ENCODE assay signal across 8 mouse cellular contexts in the genomic region with DNA sequence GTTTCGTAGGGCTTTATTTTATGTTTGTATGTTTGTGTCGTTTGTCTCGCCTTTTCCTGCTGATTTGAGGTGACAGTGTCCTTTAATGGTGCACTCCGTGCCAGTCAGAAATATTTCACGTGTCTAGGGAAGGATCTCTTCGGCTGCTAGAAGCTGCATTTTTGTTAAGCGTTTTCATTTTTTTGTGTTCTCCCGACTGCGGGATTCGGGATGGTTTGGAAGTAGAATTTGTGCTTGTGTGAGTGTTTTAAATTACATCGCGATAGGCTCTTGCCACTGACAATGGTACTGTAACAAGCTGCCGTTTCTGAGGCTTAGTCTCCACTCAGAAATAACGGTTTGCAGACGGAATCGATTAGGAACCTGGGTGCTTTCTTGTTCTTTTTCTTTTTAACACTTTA. TPM values are rescaled to one million over a fixed set of nuclear protein-coding genes. Genes with fewer than 3 reads are reported as not detected.
A peak's percentile ranks its signal among the peaks of the same experiment; 100 is the strongest.
DNase-seq lines count a peak whose midpoint lies in the region; ATAC-seq and TF ChIP-seq lines count a peak whose summit lies in the region.

No protein-coding gene starts in this region.

- TF ChIP-seq CTCF in CH12.LX (conservative IDR thresholded peaks at IDR 0.05 in 1 of 2, IDR thresholded peaks at IDR 0.05 in 1 of 2; ENCODE audit: low read depth in 2 of 2, low read length in 2 of 2), result no peak

- no peak overlapping the region for H3K27ac ChIP-seq in heart, embryonic 12.5 days (ENCODE audit: poor library complexity, severe bottlenecking)
- no peak overlapping the region for H3K27ac ChIP-seq in CH12.LX (ENCODE audit: insufficient read depth, low read depth)
- H3K27ac ChIP-seq in embryonic facial prominence, embryonic 13.5 days, result peak overlapping the region; percentile 62
- H3K27ac ChIP-seq in intestine, embryonic 16.5 days (ENCODE audit: low read length), result peak overlapping the region; percentile 84
- no peak overlapping the region for H3K27ac ChIP-seq in neural tube, embryonic 12.5 days

- H3K4me2 ChIP-seq in heart, embryonic 12.5 days, result peak overlapping the region; percentile 97
- peak overlapping the region; percentile 100 for H3K4me2 ChIP-seq in CH12.LX (ENCODE audit: insufficient read depth, low read depth, poor library complexity, severe bottlenecking)
- H3K4me2 ChIP-seq in embryonic facial prominence, embryonic 13.5 days, result peak overlapping the region; percentile 89
- H3K4me2 ChIP-seq in intestine, embryonic 16.5 days (ENCODE audit: low read depth, low read length), result peak overlapping the region; percentile 77
- H3K4me2 ChIP-seq in neural tube, embryonic 12.5 days (replicated peaks), result peak overlapping the region; percentile 80

- peak overlapping the region; percentile 78 for H3K9ac ChIP-seq in heart, embryonic 12.5 days
- H3K9ac ChIP-seq in CH12.LX (ENCODE audit: insufficient read depth, low read depth), result peak overlapping the region; percentile 49; the same call in 1 of the 2 replicates
- H3K9ac ChIP-seq in embryonic facial prominence, embryonic 13.5 days, result peak overlapping the region; percentile 93
- peak overlapping the region; percentile 72 for H3K9ac ChIP-seq in intestine, embryonic 16.5 days (ENCODE audit: low read depth, low read length)
- peak overlapping the region; percentile 68 for H3K9ac ChIP-seq in neural tube, embryonic 12.5 days

- TF ChIP-seq EP300 in CH12.LX (IDR thresholded peaks at IDR 0.05; ENCODE audit: low read length), result no peak

- no peaks in the 10 kb centered on the region for H3K27me3 ChIP-seq in heart, embryonic 12.5 days (replicated peaks)
- peaks cover 11% of the 10 kb centered on the region for H3K27me3 ChIP-seq in CH12.LX (replicated peaks)
- no peaks in the 10 kb centered on the region for H3K27me3 ChIP-seq in embryonic facial prominence, embryonic 13.5 days
- H3K27me3 ChIP-seq in intestine, embryonic 16.5 days (replicated peaks; ENCODE audit: control insufficient read depth, insufficient read depth, low read length), result no peaks in the 10 kb centered on the region
- no peaks in the 10 kb centered on the region for H3K27me3 ChIP-seq in neural tube, embryonic 12.5 days (replicated peaks)

- no peaks in the 10 kb centered on the region for H3K9me3 ChIP-seq in heart, embryonic 12.5 days (replicated peaks)
- no peaks in the 10 kb centered on the region for H3K9me3 ChIP-seq in CH12.LX (replicated peaks; ENCODE audit: low read length)
- no peaks in the 10 kb centered on the region for H3K9me3 ChIP-seq in embryonic facial prominence, embryonic 13.5 days
- H3K9me3 ChIP-seq in intestine, embryonic 16.5 days (ENCODE audit: control insufficient read depth, low read length), result no peaks in the 10 kb centered on the region
- H3K9me3 ChIP-seq in neural tube, embryonic 12.5 days, result no peaks in the 10 kb centered on the region

- peaks cover 22% of the 10 kb centered on the region for H3K4me1 ChIP-seq in heart, embryonic 12.5 days (replicated peaks)
- peaks cover 5 to 39% of the 10 kb centered on the region in 2 experiments; a peak in 2 of 4 replicates for H3K4me1 ChIP-seq in CH12.LX (ENCODE audit: control insufficient read depth in 1 of 2, insufficient read depth in 2 of 2)
- peaks cover 30% of the 10 kb centered on the region for H3K4me1 ChIP-seq in embryonic facial prominence, embryonic 13.5 days
- peaks cover 18% of the 10 kb centered on the region for H3K4me1 ChIP-seq in intestine, embryonic 16.5 days (ENCODE audit: control insufficient read depth, insufficient read depth, low read length)
- peaks cover 28% of the 10 kb centered on the region for H3K4me1 ChIP-seq in neural tube, embryonic 12.5 days

- no peak for TF ChIP-seq POLR2A in CH12.LX (IDR thresholded peaks at IDR 0.05; ENCODE audit: low read depth, low read length)

- dilution Hi-C loops in CH12.LX (cut with MboI; ENCODE audit: extremely low pct_ligation_motif_present, extremely low pct_unique_long_range_greater_than_20kb, low sequenced_read_pairs), result no loop called here

- peak overlapping the region; percentile 80 for H3K4me3 ChIP-seq in heart, embryonic 12.5 days
- peak overlapping the region; percentile 67 to 74 (median 69) for H3K4me3 ChIP-seq in CH12.LX (replicated peaks in 1 of 3; ENCODE audit: low read depth in 2 of 3, low read length in 2 of 3, poor library complexity in 1 of 3)
- H3K4me3 ChIP-seq in embryonic facial prominence, embryonic 13.5 days, result peak overlapping the region; percentile 80
- H3K4me3 ChIP-seq in intestine, embryonic 16.5 days (ENCODE audit: low read length), result peak overlapping the region; percentile 74
- peak overlapping the region; percentile 69 for H3K4me3 ChIP-seq in neural tube, embryonic 12.5 days

- TF ChIP-seq RAD21 in CH12.LX (IDR thresholded peaks at IDR 0.05; ENCODE audit: low read depth, low read length), result no peak

- DNase-seq in heart, adult 8-10 months (ENCODE audit: low spot score), result no peak
- DNase-seq in CH12.LX (ENCODE audit: extremely low read depth), result no peak
- no peak for DNase-seq in urinary bladder, postnatal 10 days (ENCODE audit: low spot score)
- DNase-seq in layer of hippocampus, adult 9-11 months, result no peak

- no peak for ATAC-seq in heart, embryonic 12.5 days (ENCODE audit: insufficient number of reproducible peaks, low FRiP score)
- no peak for ATAC-seq in embryonic facial prominence, embryonic 13.5 days (ENCODE audit: insufficient number of reproducible peaks, insufficient read depth, low FRiP score, low TSS enrichment, low read depth)
- no peak for ATAC-seq in intestine, embryonic 16.5 days
- no peak for ATAC-seq in neural tube, embryonic 12.5 days (ENCODE audit: low FRiP score, low read depth)

- under 1% methylated on average over 16 of the region's 16 CpGs for WGBS in heart, embryonic 12.5 days
- 1% methylated on average over 16 of the region's 16 CpGs for WGBS in embryonic facial prominence, embryonic 13.5 days
- WGBS in intestine, embryonic 16.5 days, result 1% methylated on average over 16 of the region's 16 CpGs
- under 1% methylated on average over 16 of the region's 16 CpGs for WGBS in neural tube, embryonic 12.5 days

- in situ Hi-C loops in CH12.LX (cut with MboI; ENCODE audit: low pct_ligation_motif_present, low pct_unique_long_range_greater_than_20kb, low sequenced_read_pairs), result no loop called here

- peaks cover 17% of the 10 kb centered on the region for H3K79me2 ChIP-seq in CH12.LX (replicated peaks; ENCODE audit: control insufficient read depth, extremely low read depth, insufficient read depth, poor library complexity, severe bottlenecking)

- peaks cover 14% of the 10 kb centered on the region for H3K36me3 ChIP-seq in heart, embryonic 12.5 days
- H3K36me3 ChIP-seq in CH12.LX (replicated peaks in 1 of 2; ENCODE audit: control insufficient read depth in 1 of 2, insufficient read depth in 1 of 2, low read length in 1 of 2), result peaks cover 3 to 12% of the 10 kb centered on the region in 2 experiments
- H3K36me3 ChIP-seq in embryonic facial prominence, embryonic 13.5 days, result peaks cover 5% of the 10 kb centered on the region; the same call in 1 of the 2 replicates
- H3K36me3 ChIP-seq in intestine, embryonic 16.5 days (ENCODE audit: control insufficient read depth, insufficient read depth, low read length), result no peaks in the 10 kb centered on the region
- H3K36me3 ChIP-seq in neural tube, embryonic 12.5 days, result peaks cover 4% of the 10 kb centered on the region

TF ChIP-seq in CH12.LX, 34 proteins besides CTCF, POLR2A, EP300 and RAD21:
- TF ChIP-seq POLR2AphosphoS2 (IDR thresholded peaks at IDR 0.05; ENCODE audit: low read depth, low read length) (no peak), ELF1 (IDR thresholded peaks at IDR 0.05; ENCODE audit: low read depth, low read length) (no peak), MAX (IDR thresholded peaks at IDR 0.05; ENCODE audit: low read length) (no peak), USF2 (conservative IDR thresholded peaks at IDR 0.05; ENCODE audit: low read depth, low read length) (no peak), MAZ (IDR thresholded peaks at IDR 0.05; ENCODE audit: low read depth, low read length) (no peak), MXI1 (IDR thresholded peaks at IDR 0.05; ENCODE audit: low read depth, low read length) (peak; percentile 63; the same call in 1 of the 2 replicates), ETS1 (conservative IDR thresholded peaks at IDR 0.05; ENCODE audit: low read depth, low read length) (no peak), TBP (conservative IDR thresholded peaks at IDR 0.05; ENCODE audit: low read depth, low read length) (0 out of 2 replicates have a peak, but pooled peaks have one; percentile 42), JUND (conservative IDR thresholded peaks at IDR 0.05; ENCODE audit: low read depth, low read length) (no peak), ZKSCAN1 (IDR thresholded peaks at IDR 0.05; ENCODE audit: borderline replicate concordance, low read depth, low read length) (no peak), BHLHE40 (IDR thresholded peaks at IDR 0.05; ENCODE audit: low read depth, low read length) (peak; percentile 33; the same call in 1 of the 2 replicates), MYC (IDR thresholded peaks at IDR 0.05; ENCODE audit: low read depth, low read length) (no peak), KAT2A (IDR thresholded peaks at IDR 0.05; ENCODE audit: insufficient replicate concordance, low read length) (no peak)

RNA-seq across cellular contexts. Expression of a gene that starts 0.9 kb away (rescaled TPM):
- polyA plus RNA-seq in heart, embryonic 12.5 days (2016; fragmentation: Nextera tagmentation; extraction: Ambion mirVana), result 6.6 and 9.4 TPM in 2 replicates
- total RNA-seq in heart, adult 8-10 months (2022), result 10 to 100 TPM in 3 of 4 experiments, 1 to 10 TPM in 1; 9.5 to 20.6 (median 11.9) TPM
- 39.1 and 48.5 TPM in 2 replicates for total RNA-seq in CH12.LX (2012; rRNA removed)
- total RNA-seq in CH12.LX (2014; rRNA removed), result 99.7 and 105 TPM in 2 replicates
- polyA plus RNA-seq in CH12.LX (2012; ENCODE audit: insufficient read length, low read depth), result 66.2 and 68.5 TPM in 2 replicates
- polyA plus RNA-seq in embryonic facial prominence, embryonic 13.5 days (2015; fragmentation: Nextera tagmentation; extraction: Ambion mirVana), result 22.5 and 23.0 TPM in 2 replicates
- polyA plus RNA-seq in intestine, embryonic 16.5 days (2015; fragmentation: Nextera tagmentation; extraction: Ambion mirVana), result 30.3 and 37.3 TPM in 2 replicates
- polyA plus RNA-seq in neural tube, embryonic 12.5 days (2016; fragmentation: Nextera tagmentation; extraction: Ambion mirVana), result 22.3 and 22.5 TPM in 2 replicates

Comparison
In these comparisons a context has a peak if more than half of its experiments do, and no peak if none do; other contexts are left out.
1. H3K27ac ChIP-seq: peak in embryonic facial prominence, embryonic 13.5 days (single experiment) and intestine, embryonic 16.5 days (single experiment); none in heart, embryonic 12.5 days (single experiment), CH12.LX (single experiment) and neural tube, embryonic 12.5 days (single experiment).
2. Peak in every context shown above with its lines, with median percentiles within 50 percentile points of each other: H3K4me2 ChIP-seq, H3K4me3 ChIP-seq and H3K9ac ChIP-seq.